In genomic region chr7:68012123-68012474, GRCm38 (mm10) we compare ENCODE assay signal across 17 mouse cellular contexts. TPM values are rescaled to one million over a fixed set of nuclear protein-coding genes. Genes with fewer than 3 reads are reported as not detected.
DNase-seq lines count a peak whose midpoint lies in the region; ATAC-seq and TF ChIP-seq lines count a peak whose summit lies in the region.
"Had no signal": no experiment of that assay in that cellular context is flagged by ENCODE, and none has a peak within 500 bp of the region (broad histone marks: within the 10 kb centered on the region; RNA-seq: fewer than 3 reads in every experiment).

No protein-coding gene starts in this region.

- no peak for TF ChIP-seq POLR2A in lung, adult 2 months (IDR thresholded peaks at IDR 0.05; ENCODE audit: borderline replicate concordance, extremely low read depth, low read depth, low read length)

- 0 out of 2 replicates have a peak overlapping the region, but pooled peaks have one; percentile 15 for H3K27ac ChIP-seq in lung, postnatal 0 days (ENCODE audit: low read length)
- peak overlapping the region; percentile 95 for H3K27ac ChIP-seq in liver, embryonic 13.5 days
- H3K27ac ChIP-seq: embryonic facial prominence, embryonic 15.5 days; midbrain, embryonic 12.5 days had no signal

- TF ChIP-seq CTCF in lung, postnatal 0 days (IDR thresholded peaks at IDR 0.05), result no peak
- TF ChIP-seq CTCF in lung, adult 2 months (IDR thresholded peaks at IDR 0.05; ENCODE audit: insufficient read depth, low read length), result no peak

- H3K36me3 ChIP-seq in lung, postnatal 0 days (ENCODE audit: insufficient read depth, low read length), result no peaks in the 10 kb centered on the region
- peaks cover 29% of the 10 kb centered on the region for H3K36me3 ChIP-seq in liver, embryonic 13.5 days
- H3K36me3 ChIP-seq: G1E had no signal

- H3K9me3 ChIP-seq in lung, postnatal 0 days (ENCODE audit: low read length), result no peaks in the 10 kb centered on the region
- 0 out of 2 replicates have a peak, but pooled peaks cover 5% of the 10 kb centered on the region for H3K9me3 ChIP-seq in liver, embryonic 13.5 days (replicated peaks)
- H3K9me3 ChIP-seq: embryonic facial prominence, embryonic 15.5 days had no signal

- ATAC-seq in frontal cortex, adult (ENCODE audit: low TSS enrichment), result peak; percentile 66
- ATAC-seq in lung, postnatal 0 days, result no peak
- ATAC-seq in liver, embryonic 13.5 days (ENCODE audit: low read depth), result no peak
- no peak for ATAC-seq in inflammation-experienced regulatory T-cells, adult 6 months
- ATAC-seq: hindbrain, embryonic 16.5 days had no signal

- peaks cover 9% of the 10 kb centered on the region; the same call in 1 of the 2 replicates for H3K4me1 ChIP-seq in lung, postnatal 0 days (ENCODE audit: insufficient read depth, low read depth, low read length)
- peaks cover 12% of the 10 kb centered on the region for H3K4me1 ChIP-seq in lung, adult 2 months (ENCODE audit: control insufficient read depth, insufficient read depth, low read length)
- peaks cover 77% of the 10 kb centered on the region for H3K4me1 ChIP-seq in liver, embryonic 13.5 days (replicated peaks)

- H3K9ac ChIP-seq in lung, postnatal 0 days (replicated peaks; ENCODE audit: low read depth), result no peak overlapping the region
- peak overlapping the region; percentile 51 for H3K9ac ChIP-seq in liver, embryonic 13.5 days
- H3K9ac ChIP-seq: embryonic facial prominence, embryonic 15.5 days; forebrain, postnatal 0 days; midbrain, embryonic 12.5 days had no signal

- WGBS in lung, postnatal 0 days, result 44% methylated on average over 6 of the region's 6 CpGs
- 34% methylated on average over 6 of the region's 6 CpGs for WGBS in lung, adult 2 months
- WGBS in liver, embryonic 13.5 days (ENCODE audit: insufficient replicate concordance), result 37% methylated on average over 6 of the region's 6 CpGs

- H3K4me2 ChIP-seq in lung, postnatal 0 days (replicated peaks; ENCODE audit: low read depth, low read length), result no peak overlapping the region
- peak overlapping the region; percentile 61 for H3K4me2 ChIP-seq in liver, embryonic 13.5 days
- H3K4me2 ChIP-seq: embryonic facial prominence, embryonic 15.5 days; midbrain, embryonic 12.5 days had no signal

- DNase-seq in frontal cortex, postnatal 10 days (ENCODE audit: low spot score in 2 of 2), result no peak
- DNase-seq in kidney, postnatal 10 days, result peak; percentile 40
- no peak for DNase-seq in kidney, adult 9 months
- no peak for DNase-seq in lung, postnatal 0 days (ENCODE audit: low spot score)
- no peak for DNase-seq in lung, adult 2 months
- no peak for DNase-seq in liver, embryonic 13.5 days
- DNase-seq: forebrain, postnatal 0 days; gastrocnemius, postnatal 25 days; kidney, postnatal 4 days; left cerebral cortex, postnatal 4 days; lung, postnatal 14 days had no signal

- no peak overlapping the region for H3K4me3 ChIP-seq in lung, postnatal 0 days (ENCODE audit: low read depth, low read length)
- H3K4me3 ChIP-seq in lung, adult 2 months (replicated peaks; ENCODE audit: extremely low read depth, low read depth, low read length), result no peak overlapping the region
- H3K4me3 ChIP-seq in liver, embryonic 13.5 days (replicated peaks), result no peak overlapping the region
- H3K4me3 ChIP-seq: embryonic facial prominence, embryonic 15.5 days; midbrain, embryonic 12.5 days had no signal

- no peak for TF ChIP-seq EP300 in lung, postnatal 0 days (IDR thresholded peaks at IDR 0.05)

- no peaks in the 10 kb centered on the region for H3K27me3 ChIP-seq in lung, postnatal 0 days (replicated peaks; ENCODE audit: insufficient read depth, low read length)
- no peaks in the 10 kb centered on the region for H3K27me3 ChIP-seq in liver, embryonic 13.5 days
- H3K27me3 ChIP-seq: embryonic facial prominence, embryonic 15.5 days; midbrain, embryonic 12.5 days had no signal

RNA-seq across cellular contexts. Expression of gene Igf1r, which starts 59.5 kb away (rescaled TPM):
- polyA plus RNA-seq in lung, postnatal 0 days (2015; fragmentation: Nextera tagmentation; extraction: Ambion mirVana), result 15.9 and 18.8 TPM in 2 replicates
- polyA plus RNA-seq in lung, adult 2 months (2012; rRNA removed), result 12.2 and 16.9 TPM in 2 replicates
- 4.1 and 4.3 TPM in 2 replicates for polyA plus RNA-seq in liver, embryonic 13.5 days (2015; fragmentation: Nextera tagmentation; extraction: Ambion mirVana)
- 10 to 100 TPM in 2 of 3 experiments, 1 to 10 TPM in 1; 2.5 to 33.9 (median 25.9) TPM for polyA plus RNA-seq in inflammation-experienced regulatory T-cells, adult 6 months (2017; shearing (Covaris generic))
